Mouse (Mus musculus) ES-E14 (cell line): ENCODE measurements around the gene Suco. TPM values are rescaled to one million over a fixed set of nuclear protein-coding genes. Genes with fewer than 3 reads are reported as not detected.
A peak's percentile ranks its signal among the peaks of the same experiment; 100 is the strongest.

Source experiments
- DNase-seq: peaks from one replicate; pipeline ENCODE4 v3.0.0-alpha.2; 2013; ENCODE audit warnings: low read depth, low spot score
- H3K27ac ChIP-seq: 2 replicates; pipeline ENCODE4 v1.5.1; 2012; ENCODE audit warnings: low read depth, mild to moderate bottlenecking, low read length, moderate library complexity, mixed read lengths; ENCODE audit not compliant: poor library complexity, insufficient read depth, severe bottlenecking
- H3K36me3 ChIP-seq: 2 replicates; pipeline ENCODE4 v1.6.1; 2012; ENCODE audit warnings: mild to moderate bottlenecking, low read length, moderate library complexity, mixed read lengths; ENCODE audit not compliant: control insufficient read depth, poor library complexity, insufficient read depth, severe bottlenecking
- H3K4me1 ChIP-seq, 2 experiments: fragments of 150-350 bp in 1 of 2; sonication (generic) in 1 of 2; 2 replicates each; pipeline ENCODE4 v1.6.1; 2012; ENCODE audit warnings: low read length in 2 of 2, mild to moderate bottlenecking in 1 of 2, mixed read lengths in 1 of 2; ENCODE audit not compliant: control insufficient read depth in 2 of 2, insufficient read depth in 2 of 2, poor library complexity in 1 of 2
- H3K4me3 ChIP-seq, 2 experiments: fragments of 150-350 bp in 1 of 2; sonication (generic) in 1 of 2; 2 replicates each; pipeline ENCODE4 v1.5.1; 2012; ENCODE audit warnings: low read length in 2 of 2, low read depth in 1 of 2, mild to moderate bottlenecking in 1 of 2, mixed read lengths in 1 of 2; ENCODE audit not compliant: insufficient read depth in 1 of 2, poor library complexity in 1 of 2, severe bottlenecking in 1 of 2
- H3K9ac ChIP-seq: 2 replicates; pipeline ENCODE4 v1.6.1; 2012; ENCODE audit warnings: low read depth, mild to moderate bottlenecking, low read length, mixed read lengths; ENCODE audit not compliant: poor library complexity, insufficient read depth, severe bottlenecking
- H3K9me3 ChIP-seq: fragments of 150-350 bp; sonication (generic); 2 replicates; pipeline ENCODE4 v1.6.1; 2012; ENCODE audit warnings: low read depth, mild to moderate bottlenecking, low read length; ENCODE audit not compliant: control insufficient read depth, insufficient read depth
- CHD2 ChIP-seq: IDR thresholded peaks from 2 replicates; pipeline ENCODE4 v1.6.1; 2014; ENCODE audit warnings: mild to moderate bottlenecking, low read depth, low read length, inconsistent platforms
- HCFC1 ChIP-seq: IDR thresholded peaks from 2 replicates; pipeline ENCODE4 v1.6.1; 2012; ENCODE audit warnings: low read length, inconsistent platforms, borderline replicate concordance; ENCODE audit not compliant: insufficient read depth
- MAFK ChIP-seq: IDR thresholded peaks from 2 replicates; pipeline ENCODE4 v1.6.1; 2014; ENCODE audit warnings: mild to moderate bottlenecking, low read depth, low read length, inconsistent platforms; ENCODE audit not compliant: insufficient read depth
- ZC3H11A ChIP-seq: IDR thresholded peaks from 2 replicates; pipeline ENCODE4 v1.6.1; 2012; ENCODE audit warnings: low read depth, mild to moderate bottlenecking, inconsistent platforms, low read length, borderline replicate concordance
- ZNF384 ChIP-seq: IDR thresholded peaks from 2 replicates; pipeline ENCODE4 v1.6.1; 2012; ENCODE audit warnings: low read depth, low read length, inconsistent platforms
- in situ Hi-C, 2 experiments: fragments of 600-800 bp; cut with MboI; formaldehyde crosslinking; loops; one replicate each; pipeline ENCODE4 v1.15.1; 2025; ENCODE audit warnings: low sequenced_read_pairs in 2 of 2, inconsistent platforms in 1 of 2; ENCODE audit not compliant: unreplicated experiment in 2 of 2
- total RNA-seq: library from RNA; depleted of rRNA; stranded (reverse); fragments of 300-350 nt; gene quantifications from 2 replicates; pipeline ENCODE4 v1.2.3, GENCODE M21; 2012

Suco gene
- total RNA-seq, 1 experiment, result 56.9 TPM

- Histone ChIP-seq H3K4me3 (peak overlapping the region; percentile 71 to 78), H3K9me3 (no peaks in the 10 kb centered on the region), H3K27ac (peak overlapping the region; percentile 69), H3K9ac (peak overlapping the region; percentile 92), H3K4me1 (peaks cover 0 to 1% of the 10 kb centered on the region in 2 experiments; a peak in 1 of 4 replicates), H3K36me3 (no peaks in the 10 kb centered on the region)
- no peak for DNase-seq
- in situ Hi-C loops, result no loop called here
- TF ChIP-seq HCFC1 (no peak), MAFK (no peak), CHD2 (no peak), ZNF384 (no peak), ZC3H11A (no peak)
Measured at GRCm38 (mm10) chr1:161875706-161876552, 553 bp downstream of the Suco start.

DNA sequence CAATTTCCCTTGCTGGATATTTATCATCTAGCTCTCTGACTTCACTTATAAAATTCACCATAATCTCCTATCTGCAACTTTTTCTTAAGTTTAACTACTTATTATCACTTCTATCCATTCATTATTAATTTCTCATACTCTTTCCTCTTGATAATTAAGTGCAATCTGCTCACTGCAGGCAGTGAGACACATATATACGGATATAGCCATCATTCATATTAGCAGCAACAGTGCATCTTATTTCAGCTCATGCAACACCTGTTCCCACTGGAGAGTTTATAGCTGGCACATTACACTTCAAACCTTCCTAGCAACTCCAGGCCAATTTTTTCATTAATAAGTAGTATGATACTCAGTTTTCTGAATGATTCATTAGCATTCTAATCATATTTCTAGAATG, 7.1 kb downstream of the Suco start:
- H3K9me3 ChIP-seq, result no peaks in the 10 kb centered on the region
- no peak overlapping the region for H3K27ac ChIP-seq
- H3K4me1 ChIP-seq, result no peaks in the 10 kb centered on the region
- no peak overlapping the region for H3K9ac ChIP-seq
- in situ Hi-C loops, result no loop called here
- TF ChIP-seq CHD2 (no peak), HCFC1 (no peak), MAFK (no peak), ZNF384 (no peak), ZC3H11A (no peak)
- no peaks in the 10 kb centered on the region for H3K36me3 ChIP-seq
- no peak overlapping the region for H3K4me3 ChIP-seq
- no peak for DNase-seq

- H3K9ac ChIP-seq, result no peak overlapping the region
- H3K9me3 ChIP-seq, result no peaks in the 10 kb centered on the region
- H3K4me1 ChIP-seq, result no peaks in the 10 kb centered on the region
- no peak for DNase-seq
- H3K36me3 ChIP-seq, result no peaks in the 10 kb centered on the region
- in situ Hi-C loops, result no loop called here
- no peak overlapping the region for H3K4me3 ChIP-seq
- no peak overlapping the region for H3K27ac ChIP-seq
- TF ChIP-seq ZNF384 (no peak), MAFK (no peak), ZC3H11A (no peak), HCFC1 (no peak), CHD2 (no peak)
Measured at GRCm38 (mm10) chr1:161868413-161868812, 8.1 kb downstream of the Suco start.

DNA sequence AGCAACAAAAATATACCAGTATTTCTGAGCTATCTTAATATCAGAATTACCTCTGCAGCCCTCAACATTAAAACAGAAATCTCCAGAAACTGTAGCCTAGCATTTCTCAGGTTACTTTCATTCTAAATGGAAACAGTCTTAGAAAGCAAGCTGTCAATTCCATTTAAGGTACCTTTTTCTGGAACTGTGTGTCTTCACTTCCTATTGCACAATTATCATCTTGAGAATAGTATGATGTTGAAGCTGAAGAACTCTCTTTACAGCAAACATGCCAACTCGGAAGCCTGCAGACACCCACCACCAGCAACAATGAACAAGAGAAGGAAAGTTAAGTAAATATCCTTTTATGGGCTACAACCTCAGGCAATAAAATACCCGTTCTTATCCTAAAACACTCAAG, 12.7 kb downstream of the Suco start:
- Histone ChIP-seq H3K4me3 (no peak overlapping the region), H3K4me1 (no peaks in the 10 kb centered on the region), H3K36me3 (no peaks in the 10 kb centered on the region), H3K9me3 (no peaks in the 10 kb centered on the region), H3K27ac (no peak overlapping the region), H3K9ac (no peak overlapping the region)
- no peak for DNase-seq
- TF ChIP-seq CHD2, result no peak
- no peak for TF ChIP-seq ZC3H11A
- TF ChIP-seq ZNF384, result no peak
- TF ChIP-seq HCFC1, result no peak
- TF ChIP-seq MAFK, result no peak
- in situ Hi-C loops, result no loop called here
